Mouse (Mus musculus) MEL-GATA-1-ER (cell line): ENCODE results near the gene Sync.

Experiments
- DNase-seq: peaks from one replicate; pipeline ENCODE4 v3.0.0-alpha.2; 2012; ENCODE audit warnings: low read depth; ENCODE audit errors: extremely low read depth

The Sync gene

GRCm38 (mm10) chr4:129261196-129261595, 26.2 kb upstream of the Sync start, which contains the start of gene C77080:
Gene C77080 (minus strand): TSS chr4:129261404.
- DNase-seq: no peak

- peak; percentile 71 for DNase-seq
Measured at GRCm38 (mm10) chr4:129263225-129264021, 24.0 kb upstream of the Sync start.

- no peak for DNase-seq
Measured at GRCm38 (mm10) chr4:129266191-129266590, 21.2 kb upstream of the Sync start.

- DNase-seq: no peak
Measured at GRCm38 (mm10) chr4:129266821-129267220, 20.6 kb upstream of the Sync start.

- no peak for DNase-seq
Measured at GRCm38 (mm10) chr4:129268698-129269097, 18.7 kb upstream of the Sync start.

GRCm38 (mm10) chr4:129271991-129272755, 15.2 kb upstream of the Sync start:
- DNase-seq: no peak

- peak; percentile 61 for DNase-seq
Measured at GRCm38 (mm10) chr4:129272756-129273046, 14.7 kb upstream of the Sync start.

- peak; percentile 79 for DNase-seq
Measured at GRCm38 (mm10) chr4:129276453-129276865, 11.0 kb upstream of the Sync start.

- no peak for DNase-seq
Measured at GRCm38 (mm10) chr4:129282786-129283185, 4.6 kb upstream of the Sync start.

- no peak for DNase-seq
Measured at GRCm38 (mm10) chr4:129283226-129283625, 4.2 kb upstream of the Sync start.

- no peak for DNase-seq
Measured at GRCm38 (mm10) chr4:129284685-129285084, 2.7 kb upstream of the Sync start.

- DNase-seq: no peak
Measured at GRCm38 (mm10) chr4:129286001-129286682, 1.3 kb upstream of the Sync start.

- DNase-seq: no peak
Measured at GRCm38 (mm10) chr4:129286683-129287471, 540 bp upstream of the Sync start.

- DNase-seq: no peak
Measured at GRCm38 (mm10) chr4:129288067-129288466, 650 bp downstream of the Sync start.

GRCm38 (mm10) chr4:129289671-129290070, 2.3 kb downstream of the Sync start:
- DNase-seq: no peak

- DNase-seq: peak; percentile 49
Measured at GRCm38 (mm10) chr4:129292831-129293230, 5.4 kb downstream of the Sync start.

GRCm38 (mm10) chr4:129293702-129294101, 6.3 kb downstream of the Sync start:
- DNase-seq: no peak

- no peak for DNase-seq
Measured at GRCm38 (mm10) chr4:129295188-129295587, 7.8 kb downstream of the Sync start.

GRCm38 (mm10) chr4:129296066-129296465, 8.6 kb downstream of the Sync start:
- no peak for DNase-seq

- no peak for DNase-seq
Measured at GRCm38 (mm10) chr4:129297724-129298123, 10.3 kb downstream of the Sync start.

- DNase-seq: no peak
Measured at GRCm38 (mm10) chr4:129299121-129299520, 11.7 kb downstream of the Sync start.
